Mouse (Mus musculus) hindbrain, embryonic 16.5 days (tissue): ENCODE measurements around the gene Gm8909. TPM values are rescaled to one million over a fixed set of nuclear protein-coding genes. Genes with fewer than 3 reads are reported as not detected.
"Not testable (repeated sequence)": the region's sequence is repeated elsewhere in the genome, so short reads cannot be mapped to it uniquely, and the experiment has no call there.

ENCODE experiments used
- ATAC-seq: fragments of 200-750 bp; cut with Nextera tagmentation; 2 replicates; pipeline ENCODE4 v1.8.0; 2017; ENCODE audit warnings: moderate TSS enrichment, moderate library complexity
- H3K27ac ChIP-seq: fragments of 300-500 bp; sonication (generic); 2 replicates; pipeline ENCODE4 v1.5.1; 2014; ENCODE audit warnings: low read depth, mild to moderate bottlenecking, control low read depth, low read length, moderate library complexity
- H3K27me3 ChIP-seq: fragments of 300-500 bp; sonication (generic); replicated peaks from 2 replicates; pipeline ENCODE4 v1.6.1; 2014; ENCODE audit warnings: low read length; ENCODE audit not compliant: control insufficient read depth, insufficient read depth
- H3K36me3 ChIP-seq: fragments of 300-500 bp; sonication (generic); 2 replicates; pipeline ENCODE4 v1.6.1; 2014; ENCODE audit warnings: mild to moderate bottlenecking, low read length, moderate library complexity, mixed read lengths; ENCODE audit not compliant: control insufficient read depth, insufficient read depth
- H3K4me1 ChIP-seq: fragments of 300-500 bp; sonication (generic); 2 replicates; pipeline ENCODE4 v1.6.1; 2014; ENCODE audit warnings: low read depth, low read length; ENCODE audit not compliant: control insufficient read depth, insufficient read depth
- H3K4me2 ChIP-seq: fragments of 300-500 bp; sonication (generic); 2 replicates; pipeline ENCODE4 v1.6.1; 2014; ENCODE audit warnings: mild to moderate bottlenecking, low read length, control low read depth, moderate library complexity
- H3K4me3 ChIP-seq: fragments of 300-500 bp; sonication (generic); 2 replicates; pipeline ENCODE4 v1.5.1; 2014; ENCODE audit warnings: mild to moderate bottlenecking, low read length, control low read depth, moderate library complexity
- H3K9ac ChIP-seq: fragments of 300-500 bp; sonication (generic); 2 replicates; pipeline ENCODE4 v1.6.1; 2014; ENCODE audit warnings: low read depth, mild to moderate bottlenecking, control low read depth, low read length, moderate library complexity
- H3K9me3 ChIP-seq: fragments of 300-500 bp; sonication (generic); 2 replicates; pipeline ENCODE4 v1.6.1; 2014; ENCODE audit warnings: mild to moderate bottlenecking, low read length, moderate library complexity; ENCODE audit not compliant: control insufficient read depth
- whole genome bisulfite sequencing: fragments of 180-500 bp; shearing (Covaris S2); extraction: QIAGEN DNeasy Blood & Tissue Kit; methylation state at CpG from one replicate; pipeline ENCODE4 v1.1.7; 2014; 5-methylcytosine and 5-hydroxymethylcytosine counted together
- polyA plus RNA-seq: library from polyadenylated mRNA; unstranded; fragments of >200 nt; fragmentation: Nextera tagmentation; extraction: Ambion mirVana; gene quantifications from 2 replicates; pipeline ENCODE4 v1.2.1, GENCODE M21; 2015

The Gm8909 gene
- polyA plus RNA-seq, 1 experiment from 2014 or later = not detected

DNA sequence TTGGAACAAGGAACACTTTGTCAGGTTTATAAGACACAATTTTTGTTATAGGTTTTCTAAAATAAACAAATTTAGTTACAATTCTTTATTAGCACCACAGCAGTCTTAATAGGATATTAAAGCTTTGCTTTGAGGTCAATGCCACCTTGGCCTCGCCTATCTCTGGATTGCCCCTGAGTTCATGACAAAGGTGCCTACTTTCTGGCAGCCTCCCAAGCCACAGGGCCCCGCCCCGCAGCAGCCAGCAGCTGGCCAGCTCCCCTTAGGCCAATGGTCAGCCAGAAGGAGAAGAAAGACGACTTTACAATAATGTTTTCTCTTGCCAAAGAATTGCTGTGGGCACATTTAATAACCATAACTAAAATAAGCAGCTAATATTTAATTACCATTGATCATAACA lies 17.1 kb downstream of the Gm8909 start:
- H3K27ac ChIP-seq, H3K4me2 ChIP-seq, ATAC-seq, H3K4me3 ChIP-seq, H3K4me1 ChIP-seq, H3K36me3 ChIP-seq, H3K9me3 ChIP-seq, H3K9ac ChIP-seq: not testable (repeated sequence)
- 48% methylated on average over 4 of the region's 4 CpGs for WGBS
- H3K27me3 ChIP-seq = peaks cover 25% of the 10 kb centered on the region

- H3K4me1 ChIP-seq, ATAC-seq, H3K9ac ChIP-seq, H3K36me3 ChIP-seq, H3K4me2 ChIP-seq, H3K4me3 ChIP-seq, H3K27ac ChIP-seq, H3K9me3 ChIP-seq: not testable (repeated sequence)
- H3K27me3 ChIP-seq = peaks cover 28% of the 10 kb centered on the region
- 74% methylated on average over 5 of the region's 5 CpGs for WGBS
Measured at GRCm38 (mm10) chr17:36148468-36148867, 19.9 kb downstream of the Gm8909 start.

DNA sequence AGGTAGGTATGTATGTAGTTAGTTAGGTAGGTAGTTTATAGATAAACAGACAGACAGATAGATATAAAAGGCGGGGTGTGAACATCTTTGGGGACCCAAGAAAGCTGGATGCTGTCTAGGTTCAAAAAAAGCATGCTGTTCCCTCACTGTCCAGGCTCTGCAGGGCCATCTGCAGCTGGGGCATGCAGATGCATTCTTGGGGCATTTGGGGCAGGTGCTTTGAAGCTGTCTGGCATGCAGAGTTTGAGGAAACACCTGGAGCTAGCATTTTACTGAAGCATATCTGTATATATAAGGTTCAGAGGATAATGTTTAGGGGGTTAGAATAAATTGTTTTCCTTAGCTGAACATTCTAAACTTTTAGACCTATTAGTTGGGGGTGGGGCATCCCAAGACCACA lies 21.4 kb downstream of the Gm8909 start:
- not testable (repeated sequence) for H3K36me3 ChIP-seq, H3K4me1 ChIP-seq, ATAC-seq, H3K4me3 ChIP-seq, H3K9ac ChIP-seq, H3K4me2 ChIP-seq, H3K27ac ChIP-seq, H3K9me3 ChIP-seq
- WGBS = 80% methylated on average over 1 of the region's 1 CpGs
- H3K27me3 ChIP-seq = peaks cover 35% of the 10 kb centered on the region

- ATAC-seq = not testable (repeated sequence)
Measured at GRCm38 (mm10) chr17:36145861-36146156, 22.5 kb downstream of the Gm8909 start.

DNA sequence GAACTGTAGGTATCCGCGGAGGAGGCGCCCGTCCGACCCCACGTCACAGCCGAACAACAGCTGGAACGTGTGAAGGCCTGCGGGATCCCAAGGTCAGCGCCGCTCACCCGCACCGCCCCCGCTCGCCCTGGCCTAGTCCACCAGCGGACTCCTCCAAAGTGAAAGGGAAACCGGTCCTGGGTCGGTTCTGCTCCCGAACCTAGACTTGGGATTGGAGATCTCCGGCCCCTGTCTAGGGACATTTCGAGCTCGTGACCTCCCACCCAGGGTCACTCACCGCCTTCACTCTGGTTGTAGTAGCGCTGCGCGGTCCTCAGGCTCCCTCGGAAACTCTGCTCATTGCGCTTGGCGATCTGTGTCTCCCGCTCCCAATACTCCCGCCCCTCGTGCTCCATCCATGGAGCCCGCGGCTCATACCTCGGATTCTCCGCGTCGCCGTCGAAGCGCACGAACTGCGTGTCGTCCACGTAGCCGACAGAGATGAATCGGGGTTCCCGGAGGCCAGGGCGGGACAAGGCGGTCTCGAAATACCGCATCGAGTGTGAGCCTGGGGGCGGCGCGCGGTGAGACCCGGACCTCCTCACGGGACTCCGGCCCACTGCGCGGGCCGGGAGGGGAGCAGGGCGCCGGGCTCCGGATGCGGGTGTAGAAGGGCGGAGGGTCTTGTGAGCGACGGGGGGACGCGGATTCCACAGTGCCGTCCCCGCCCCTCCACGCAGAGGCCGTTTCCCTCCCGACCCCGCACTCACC lies 23.1 kb downstream of the Gm8909 start:
- H3K27ac ChIP-seq = no peak overlapping the region
- WGBS = 3% methylated on average over 72 of the region's 78 CpGs
- H3K9ac ChIP-seq = 0 out of 2 replicates have a peak overlapping the region, but pooled peaks have one; percentile 35
- H3K4me1 ChIP-seq = peaks cover 4% of the 10 kb centered on the region; the same call in 1 of the 2 replicates
- peaks cover 35% of the 10 kb centered on the region for H3K27me3 ChIP-seq
- no peaks in the 10 kb centered on the region for H3K9me3 ChIP-seq
- H3K4me2 ChIP-seq = peak overlapping the region; percentile 59
- peak overlapping the region; percentile 38 for H3K4me3 ChIP-seq
- no peaks in the 10 kb centered on the region for H3K36me3 ChIP-seq
- ATAC-seq = peak; percentile 50; the same call in 1 of the 2 replicates

More at GRCm38 (mm10) chr17:36145861-36146156, 22.5 kb downstream of the Gm8909 start:
- Histone ChIP-seq H3K4me3 (peak overlapping the region; percentile 38), H3K27me3 (peaks cover 35% of the 10 kb centered on the region), H3K4me2 (peak overlapping the region; percentile 59)
- H3K36me3 ChIP-seq, H3K27ac ChIP-seq, H3K9me3 ChIP-seq, H3K4me1 ChIP-seq, H3K9ac ChIP-seq: not testable (repeated sequence)
- 8% methylated on average over 13 of the region's 13 CpGs for WGBS

DNA sequence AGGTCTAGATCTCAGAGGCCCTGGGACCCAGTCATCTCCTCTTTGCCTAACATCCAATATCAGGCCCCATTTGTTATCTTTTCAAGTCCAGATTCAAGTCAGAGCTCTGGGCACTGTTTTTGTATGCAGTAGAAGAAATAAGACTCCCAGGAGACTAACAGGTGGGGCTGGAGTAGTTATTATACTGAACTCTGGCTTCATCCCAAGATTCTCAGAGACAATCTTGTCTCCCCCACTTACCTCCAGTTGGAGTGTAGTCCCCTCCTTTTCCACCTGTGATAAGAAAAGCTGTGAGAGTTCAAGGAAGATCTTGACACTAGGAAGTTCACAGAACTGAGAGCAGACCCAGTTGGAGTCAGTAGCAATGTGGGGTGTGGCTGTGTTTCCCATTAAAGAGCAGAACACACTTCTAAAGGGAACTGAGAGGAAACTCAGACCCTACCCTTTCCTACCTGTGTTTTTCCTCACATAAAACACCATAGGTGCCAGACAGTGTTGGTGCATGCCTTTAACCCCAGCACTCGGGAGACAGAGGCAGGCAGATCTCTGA lies 32.0 kb downstream of the Gm8909 start:
- H3K9ac ChIP-seq, H3K4me3 ChIP-seq, H3K27ac ChIP-seq, H3K36me3 ChIP-seq, ATAC-seq, H3K4me2 ChIP-seq, H3K4me1 ChIP-seq, H3K27me3 ChIP-seq, H3K9me3 ChIP-seq: not testable (repeated sequence)
- WGBS = 82% methylated on average over 1 of the region's 1 CpGs

GRCm38 (mm10) chr17:36135421-36136231 lies 32.7 kb downstream of the Gm8909 start:
- not testable (repeated sequence) for H3K4me2 ChIP-seq, H3K9me3 ChIP-seq, H3K27ac ChIP-seq, H3K4me3 ChIP-seq, H3K27me3 ChIP-seq, H3K9ac ChIP-seq, H3K4me1 ChIP-seq, ATAC-seq, H3K36me3 ChIP-seq

DNA sequence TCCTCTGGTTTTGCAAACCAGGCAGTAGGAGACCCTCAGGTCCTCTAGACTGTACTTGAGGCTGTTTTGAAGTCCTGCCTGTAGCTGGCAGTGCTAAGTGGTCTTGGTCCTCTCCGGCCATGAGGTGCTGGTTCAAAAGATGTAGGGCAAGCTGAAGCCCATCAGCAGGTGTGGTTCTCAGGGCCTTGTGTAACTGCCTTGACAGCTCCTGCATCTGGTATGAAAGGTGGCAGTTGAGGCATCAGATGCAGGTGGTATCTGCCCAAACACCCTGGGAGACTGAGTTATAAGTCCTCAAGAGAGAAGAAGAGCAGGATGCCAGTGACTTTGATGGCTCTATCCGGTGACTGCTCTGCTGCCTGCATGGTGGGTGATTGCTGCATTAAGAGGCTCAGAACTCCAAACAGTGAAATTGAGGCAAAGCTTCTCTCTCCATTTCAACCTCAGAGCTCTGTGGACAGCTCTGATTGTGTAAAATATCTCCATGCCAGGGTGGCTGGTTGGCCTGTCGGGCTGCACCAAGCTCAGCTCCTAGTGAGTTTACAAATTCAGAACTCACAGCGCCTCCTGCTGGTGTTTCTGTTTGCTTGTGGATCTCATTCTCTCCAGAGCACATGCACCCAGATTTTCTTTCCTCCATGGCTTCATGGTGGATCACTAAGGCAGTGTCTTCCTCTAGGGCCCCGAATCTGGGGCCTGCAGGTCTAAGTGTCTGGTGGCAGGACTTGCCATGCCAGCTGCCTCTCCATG lies 36.6 kb downstream of the Gm8909 start:
- no peaks in the 10 kb centered on the region for H3K36me3 ChIP-seq
- no peak overlapping the region for H3K4me3 ChIP-seq
- no peaks in the 10 kb centered on the region for H3K27me3 ChIP-seq
- no peaks in the 10 kb centered on the region for H3K9me3 ChIP-seq
- H3K4me1 ChIP-seq = no peaks in the 10 kb centered on the region
- H3K4me2 ChIP-seq = no peak overlapping the region
- H3K9ac ChIP-seq = no peak overlapping the region
- WGBS = 71% methylated on average over 5 of the region's 5 CpGs
- no peak for ATAC-seq
- H3K27ac ChIP-seq = no peak overlapping the region
